Mouse (Mus musculus) common myeloid progenitor, adult 5-6 weeks (primary cell): ENCODE measurements around the gene Lhx6. TPM values are rescaled to one million over a fixed set of nuclear protein-coding genes. Genes with fewer than 3 reads are reported as not detected.

Experiments used
- ATAC-seq: replicated peaks from 2 replicates; pipeline ENCODE4 v1.8.0; 2016; ENCODE audit warnings: low read depth, mild to moderate bottlenecking, moderate TSS enrichment, inconsistent platforms; ENCODE audit not compliant: poor library complexity, severe bottlenecking
- total RNA-seq: library from RNA; stranded (forward); fragments of 200-1000, 187-1606 nt; gene quantifications from 2 replicates; pipeline ENCODE4 v1.2.3, GENCODE M21; 2017

Gene Lhx6
- total RNA-seq, 1 experiment from 2014 or later, result not detected

GRCm38 (mm10) chr2:36040872-36041271 lies 64.3 kb downstream of the Lhx6 start:
- ATAC-seq, result peak; percentile 76

- ATAC-seq, result no peak
These were observed 65.8 kb downstream of the Lhx6 start for GRCm38 (mm10) chr2:36039297-36039985.

DNA sequence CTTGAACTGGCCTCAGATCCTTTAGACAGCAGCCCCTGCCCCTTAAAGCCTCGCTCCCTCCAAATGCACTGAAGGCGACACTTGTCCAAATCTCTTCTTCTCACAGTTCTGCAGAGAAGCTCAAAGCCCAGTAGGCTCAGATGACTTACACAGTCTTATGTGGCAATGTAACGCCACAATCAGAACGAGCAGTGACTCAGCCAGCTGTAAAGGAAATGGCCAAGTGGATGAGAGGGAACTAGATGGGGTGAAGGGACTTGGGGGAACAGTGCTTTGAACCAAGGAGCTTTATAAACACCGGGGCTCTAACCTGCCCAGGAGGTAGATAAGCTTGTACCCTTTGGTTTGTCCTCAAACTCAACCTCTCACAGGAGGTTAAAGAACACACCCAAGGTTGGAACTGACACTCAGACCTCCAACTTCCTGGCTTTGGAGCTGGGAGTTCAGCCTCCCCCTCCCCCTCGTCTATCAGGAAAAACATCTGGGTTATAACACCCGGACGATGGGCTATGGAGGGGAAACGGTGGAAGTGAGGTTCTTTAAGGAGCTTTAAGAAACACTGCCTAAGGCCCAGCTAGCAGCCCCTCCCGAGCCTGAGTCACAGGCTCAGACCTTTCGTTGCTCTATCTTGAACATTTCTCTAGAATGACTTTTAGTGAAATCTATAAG lies 69.7 kb downstream of the Lhx6 start:
- peak; percentile 85 for ATAC-seq

- peak; percentile 43; the same call in 1 of the 2 replicates for ATAC-seq
These were observed 70.3 kb downstream of the Lhx6 start for GRCm38 (mm10) chr2:36034898-36035297.

DNA sequence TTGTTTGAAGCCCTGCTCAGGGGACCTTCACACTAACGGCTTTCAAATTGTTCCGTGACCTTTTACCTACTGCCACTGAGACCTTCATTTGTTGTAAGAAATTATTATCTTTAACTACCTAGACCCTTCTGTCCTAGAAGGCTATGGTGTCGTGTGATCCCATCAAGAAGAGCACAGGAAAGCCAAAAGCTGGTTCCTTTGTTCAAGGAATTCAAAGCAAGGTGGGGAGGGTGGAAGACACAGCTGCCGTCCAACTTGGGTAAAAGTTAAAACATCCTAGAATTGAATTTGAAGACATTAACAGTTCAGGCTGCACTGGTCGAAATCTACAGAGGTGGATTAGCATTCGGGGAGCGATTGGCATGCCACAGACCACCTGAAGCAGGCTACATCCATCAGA lies 71.2 kb downstream of the Lhx6 start:
- ATAC-seq, result no peak

- ATAC-seq, result no peak
These were observed 72.3 kb downstream of the Lhx6 start for GRCm38 (mm10) chr2:36032884-36033283.

Other genes starting within 250 kb of the Lhx6 start
- 0.55 TPM in 1 of 2 replicates, not detected in the other for gene Ttll11, start 125.5 kb downstream of the Lhx6 start, total RNA-seq
- 50.7 and 59.9 TPM in 2 replicates for gene Ndufa8, start 56.0 kb downstream of the Lhx6 start, total RNA-seq
- not detected in 2 replicates for gene Morn5, start 56.0 kb downstream of the Lhx6 start, total RNA-seq
- 64.8 and 98.7 TPM in 2 replicates for gene Mrrf, start 31.0 kb upstream of the Lhx6 start, total RNA-seq
- 22.5 and 24.3 TPM in 2 replicates for gene Rbm18, start 31.4 kb upstream of the Lhx6 start, total RNA-seq
- 10.0 and 18.5 TPM in 2 replicates for gene Ptgs1, start 125.0 kb upstream of the Lhx6 start, total RNA-seq